Mouse (Mus musculus) G1E (cell line): Measurements from ENCODE around the gene Tifa.

ENCODE experiments used
- CTCF ChIP-seq: IDR thresholded peaks from 2 replicates; pipeline ENCODE4 v1.5.1; 2012; ENCODE audit warnings: low read depth, low read length, inconsistent platforms, mixed read lengths
- GATA1 ChIP-seq: IDR thresholded peaks from 2 replicates; pipeline ENCODE4 v1.6.1; 2012; ENCODE audit warnings: borderline replicate concordance, low read length, inconsistent platforms, mixed read lengths

DNA sequence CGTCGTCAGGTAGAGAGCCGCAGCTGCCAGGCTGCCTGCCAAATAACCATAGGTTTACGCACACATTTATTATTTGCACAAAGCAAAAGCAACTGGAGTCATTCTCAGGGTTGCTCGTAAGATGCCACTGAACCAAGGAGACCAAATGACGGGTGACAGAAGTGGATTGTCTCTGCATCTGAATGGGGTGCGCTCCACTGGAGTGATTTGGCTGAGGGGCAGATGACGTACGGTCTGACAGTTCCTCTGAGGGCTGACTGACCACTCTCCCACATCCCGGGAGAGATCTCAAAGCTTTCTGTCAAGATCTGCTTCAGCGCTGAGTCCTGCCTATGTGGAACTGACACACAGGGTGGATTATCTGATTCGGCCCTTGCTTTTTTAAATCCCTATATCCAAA lies 15.5 kb downstream of the Tifa start:
- TF ChIP-seq CTCF (no peak), GATA1 (no peak)
